Mouse (Mus musculus): Measurements from ENCODE around the gene Cldn7. TPM values are rescaled to one million over a fixed set of nuclear protein-coding genes. Genes with fewer than 3 reads are reported as not detected.
A peak's percentile ranks its signal among the peaks of the same experiment; 100 is the strongest.

Cldn7 gene
- total and polyA plus RNA-seq, 3 experiments: 0.31 to 0.36 TPM; not detected in 1

DNA sequence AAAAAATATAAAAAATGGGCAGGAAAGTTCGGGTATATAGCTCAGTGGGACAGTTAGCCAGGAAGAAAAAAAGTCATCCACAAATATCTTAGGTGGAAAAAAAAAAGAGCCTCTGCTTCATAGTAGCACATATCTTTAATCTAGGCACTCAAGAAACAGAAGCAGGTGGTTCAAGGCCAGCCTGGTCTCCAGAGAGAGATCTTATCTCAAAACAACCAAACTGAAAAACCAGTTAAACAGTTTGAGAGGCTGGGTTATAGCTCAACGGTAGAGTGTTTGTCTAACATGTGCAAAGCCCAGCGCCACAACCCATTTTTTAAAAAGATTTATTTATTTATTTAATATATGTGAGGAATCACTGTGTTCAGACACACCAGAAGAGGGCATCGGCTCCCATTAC, 31.5 kb upstream of the Cldn7 start:
- TF ChIP-seq POLR2AphosphoS2 (IDR thresholded peaks at IDR 0.05; ENCODE audit: low read length) (no peak), NELFE (IDR thresholded peaks at IDR 0.05; ENCODE audit: low read depth, low read length) (no peak)
- H3K4me1 ChIP-seq (ENCODE audit: control insufficient read depth in 1 of 2, insufficient read depth in 2 of 2, low read length in 2 of 2): peaks cover 9 to 37% of the 10 kb centered on the region in 2 experiments; a peak in 3 of 4 replicates

DNA sequence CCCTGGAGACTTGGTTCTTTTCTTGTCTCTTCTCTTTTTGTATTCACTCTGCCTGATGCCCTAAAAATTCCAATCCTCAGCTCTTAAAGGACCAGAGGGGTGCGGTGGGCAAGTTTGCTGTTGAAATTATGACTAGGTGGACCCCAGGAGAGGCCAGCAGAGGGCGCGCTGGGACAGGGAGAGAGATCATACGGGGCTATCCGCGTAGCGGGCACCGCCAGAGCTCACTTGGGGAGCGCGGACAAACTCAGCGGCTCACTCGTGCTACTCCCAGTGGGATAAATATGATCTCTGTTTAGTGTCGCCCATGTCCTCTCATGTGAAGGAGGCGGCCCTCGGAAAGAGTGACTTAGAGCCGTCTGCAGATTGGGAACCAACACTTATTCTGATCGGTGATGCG, 30.4 kb upstream of the Cldn7 start:
- H3K27me3 ChIP-seq (ENCODE audit: control insufficient read depth in 1 of 2, insufficient read depth in 2 of 2, low read length in 2 of 2): peaks cover 0 to 2% of the 10 kb centered on the region in 2 experiments; a peak in 1 of 4 replicates
- TF ChIP-seq ZMIZ1 (IDR thresholded peaks at IDR 0.05; ENCODE audit: low read depth, low read length) (no peak), MEF2A (IDR thresholded peaks at IDR 0.05; ENCODE audit: extremely low read depth, insufficient replicate concordance, low read depth, low read length, poor library complexity, severe bottlenecking) (no peak), ZC3H11A (IDR thresholded peaks at IDR 0.05; ENCODE audit: low read depth, low read length) (peak; percentile 86), UBTF (IDR thresholded peaks at IDR 0.05; ENCODE audit: borderline replicate concordance, insufficient read depth, low read depth, low read length) (no peak), MAX (IDR thresholded peaks at IDR 0.05; ENCODE audit: low read length) (no peak), CHD1 (IDR thresholded peaks at IDR 0.05; ENCODE audit: low read depth, low read length) (no peak), SIN3A (IDR thresholded peaks at IDR 0.05; ENCODE audit: low read length) (peak; percentile 74), SMC3 (IDR thresholded peaks at IDR 0.05; ENCODE audit: low read depth, low read length) (peak; percentile 87), POLR2A (IDR thresholded peaks at IDR 0.05; ENCODE audit: control insufficient read depth in 1 of 2, insufficient read depth in 1 of 2, low read depth in 1 of 2, low read length in 2 of 2, poor library complexity in 1 of 2) (no peak), TCF12 (IDR thresholded peaks at IDR 0.05; ENCODE audit: low read depth, low read length) (0 out of 2 replicates have a peak, but pooled peaks have one; percentile 17), CTCF (IDR thresholded peaks at IDR 0.05 in 2 of 3, conservative IDR thresholded peaks at IDR 0.05 in 1 of 3; ENCODE audit: control insufficient read depth in 1 of 3, insufficient read depth in 1 of 3, low read depth in 2 of 3, low read length in 3 of 3, poor library complexity in 1 of 3, severe bottlenecking in 1 of 3) (peak; percentile 67 to 99 (median 99)), ZNF384 (IDR thresholded peaks at IDR 0.05; ENCODE audit: low read depth, low read length) (peak; percentile 41; the same call in 1 of the 2 replicates), NRF1 (IDR thresholded peaks at IDR 0.05; ENCODE audit: insufficient read depth, low read depth, low read length, poor library complexity, severe bottlenecking) (no peak; the same call in 1 of the 2 replicates), USF1 (IDR thresholded peaks at IDR 0.05; ENCODE audit: low read depth, low read length) (no peak; the same call in 1 of the 2 replicates), KAT2A (conservative IDR thresholded peaks at IDR 0.05; ENCODE audit: low read depth, low read length) (no peak), POLR2AphosphoS2 (IDR thresholded peaks at IDR 0.05; ENCODE audit: low read length) (no peak), RCOR1 (IDR thresholded peaks at IDR 0.05; ENCODE audit: low read depth, low read length) (no peak), RAD21 (IDR thresholded peaks at IDR 0.05; ENCODE audit: low read depth, low read length) (peak; percentile 93), ZKSCAN1 (IDR thresholded peaks at IDR 0.05; ENCODE audit: low read depth, low read length) (no peak), MYC (IDR thresholded peaks at IDR 0.05; ENCODE audit: low read depth, low read length) (no peak), E2F4 (IDR thresholded peaks at IDR 0.05; ENCODE audit: borderline replicate concordance, low read depth, low read length) (no peak), HCFC1 (IDR thresholded peaks at IDR 0.05; ENCODE audit: low read depth, low read length) (peak; percentile 54; the same call in 1 of the 2 replicates), MAZ (IDR thresholded peaks at IDR 0.05; ENCODE audit: low read depth, low read length) (peak; percentile 88), JUND (IDR thresholded peaks at IDR 0.05; ENCODE audit: low read depth, low read length) (no peak), MXI1 (IDR thresholded peaks at IDR 0.05; ENCODE audit: low read depth, low read length) (peak; percentile 55)

More for the DNA sequence above, 31.5 kb upstream of the Cldn7 start:
- DNase-seq (ENCODE audit: low read depth, low spot score): no peak
- no peaks in the 10 kb centered on the region; a peak in 1 of 4 replicates for H3K27me3 ChIP-seq (ENCODE audit: control insufficient read depth in 1 of 2, insufficient read depth in 2 of 2, low read length in 2 of 2)
- no peaks in the 10 kb centered on the region for H3K79me2 ChIP-seq (ENCODE audit: control insufficient read depth, insufficient read depth, low read length, poor library complexity)
- H3K36me3 ChIP-seq (ENCODE audit: control insufficient read depth in 1 of 2, insufficient read depth in 2 of 2, low read length in 2 of 2): peaks cover 0 to 36% of the 10 kb centered on the region in 2 experiments; a peak in 2 of 4 replicates
- H3K9me3 ChIP-seq (replicated peaks; ENCODE audit: insufficient read depth, low read length): no peaks in the 10 kb centered on the region
- H3K27ac ChIP-seq (ENCODE audit: control insufficient read depth, low read depth, low read length): no peak overlapping the region
- no peak overlapping the region for H3K4me3 ChIP-seq (ENCODE audit: control insufficient read depth in 1 of 2, insufficient read depth in 1 of 2, low read depth in 2 of 2, low read length in 2 of 2)
- no peak overlapping the region for H3K9ac ChIP-seq (ENCODE audit: control insufficient read depth, low read depth, low read length, poor library complexity, severe bottlenecking)

More for the DNA sequence above, 30.4 kb upstream of the Cldn7 start:
- Histone ChIP-seq H3K36me3 (ENCODE audit: control insufficient read depth in 1 of 2, insufficient read depth in 2 of 2, low read length in 2 of 2) (peaks cover 0 to 32% of the 10 kb centered on the region in 2 experiments; a peak in 2 of 4 replicates), H3K9ac (ENCODE audit: control insufficient read depth, low read depth, low read length, poor library complexity, severe bottlenecking) (peak overlapping the region; percentile 60), H3K4me3 (ENCODE audit: control insufficient read depth in 1 of 2, insufficient read depth in 1 of 2, low read depth in 2 of 2, low read length in 2 of 2) (peak overlapping the region; percentile 57 to 60), H3K79me2 (ENCODE audit: control insufficient read depth, insufficient read depth, low read length, poor library complexity) (no peaks in the 10 kb centered on the region), H3K4me1 (ENCODE audit: control insufficient read depth in 1 of 2, insufficient read depth in 2 of 2, low read length in 2 of 2) (peaks cover 9 to 34% of the 10 kb centered on the region in 2 experiments; a peak in 3 of 4 replicates), H3K27ac (ENCODE audit: control insufficient read depth, low read depth, low read length) (peak overlapping the region; percentile 42), H3K9me3 (replicated peaks; ENCODE audit: insufficient read depth, low read length) (no peaks in the 10 kb centered on the region)
- DNase-seq (ENCODE audit: low read depth, low spot score): peak; percentile 96
